Mouse (Mus musculus): ENCODE measurements around the gene Etfbkmt.

- no peak for TF ChIP-seq EP300 (IDR thresholded peaks at IDR 0.05; ENCODE audit: insufficient read depth, low read depth, low read length)
- TF ChIP-seq POLR2A (IDR thresholded peaks at IDR 0.05; ENCODE audit: insufficient read depth, low read length), result no peak
- no peak for TF ChIP-seq CTCF (IDR thresholded peaks at IDR 0.05; ENCODE audit: low read depth, low read length)
These were observed 638 bp upstream of the Etfbkmt start for GRCm38 (mm10) chr6:149139011-149139410.
